ENCODE assay signal across 1 mouse cellular context in the genomic region with DNA sequence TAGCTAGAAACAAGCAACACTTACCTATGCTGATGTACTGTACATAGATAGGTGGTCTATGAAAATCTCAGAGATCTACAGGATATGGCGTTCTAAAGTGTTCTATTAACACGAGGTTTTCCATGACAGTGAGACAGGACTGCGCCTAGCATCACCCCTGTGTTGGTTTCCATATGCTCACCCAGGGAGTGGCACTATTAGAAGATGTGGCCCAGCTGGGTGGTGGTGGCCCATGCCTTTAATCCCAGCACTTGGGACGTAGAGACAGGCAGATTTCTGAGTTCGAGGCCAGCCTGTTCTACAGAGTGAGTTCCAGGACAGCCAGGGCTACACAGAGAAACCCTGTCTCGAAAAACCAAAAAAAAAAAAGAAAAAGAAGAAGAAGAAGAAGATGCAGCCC. TPM values are rescaled to one million over a fixed set of nuclear protein-coding genes. Genes with fewer than 3 reads are reported as not detected.
"Had no signal": no experiment of that assay in that cellular context is flagged by ENCODE, and none has a peak within 500 bp of the region (broad histone marks: within the 10 kb centered on the region; RNA-seq: fewer than 3 reads in every experiment).

No protein-coding gene starts in this region.

RNA-seq across cellular contexts. Expression of gene H2-Q10, which starts 39.2 kb away (rescaled TPM):
- polyA plus RNA-seq: neural tube, embryonic 13.5 days had no signal
